Mouse (Mus musculus) cerebellum, postnatal 14 days (tissue): ENCODE results near the gene Eml3.
"Not testable (repeated sequence)": the region's sequence is repeated elsewhere in the genome, so short reads cannot be mapped to it uniquely, and the experiment has no call there.

Experiments
- DNase-seq, 2 experiments: peaks; one replicate each; pipeline ENCODE4 v3.0.0; 2021; ENCODE audit warnings: mixed read lengths in 2 of 2

Gene Eml3

DNA sequence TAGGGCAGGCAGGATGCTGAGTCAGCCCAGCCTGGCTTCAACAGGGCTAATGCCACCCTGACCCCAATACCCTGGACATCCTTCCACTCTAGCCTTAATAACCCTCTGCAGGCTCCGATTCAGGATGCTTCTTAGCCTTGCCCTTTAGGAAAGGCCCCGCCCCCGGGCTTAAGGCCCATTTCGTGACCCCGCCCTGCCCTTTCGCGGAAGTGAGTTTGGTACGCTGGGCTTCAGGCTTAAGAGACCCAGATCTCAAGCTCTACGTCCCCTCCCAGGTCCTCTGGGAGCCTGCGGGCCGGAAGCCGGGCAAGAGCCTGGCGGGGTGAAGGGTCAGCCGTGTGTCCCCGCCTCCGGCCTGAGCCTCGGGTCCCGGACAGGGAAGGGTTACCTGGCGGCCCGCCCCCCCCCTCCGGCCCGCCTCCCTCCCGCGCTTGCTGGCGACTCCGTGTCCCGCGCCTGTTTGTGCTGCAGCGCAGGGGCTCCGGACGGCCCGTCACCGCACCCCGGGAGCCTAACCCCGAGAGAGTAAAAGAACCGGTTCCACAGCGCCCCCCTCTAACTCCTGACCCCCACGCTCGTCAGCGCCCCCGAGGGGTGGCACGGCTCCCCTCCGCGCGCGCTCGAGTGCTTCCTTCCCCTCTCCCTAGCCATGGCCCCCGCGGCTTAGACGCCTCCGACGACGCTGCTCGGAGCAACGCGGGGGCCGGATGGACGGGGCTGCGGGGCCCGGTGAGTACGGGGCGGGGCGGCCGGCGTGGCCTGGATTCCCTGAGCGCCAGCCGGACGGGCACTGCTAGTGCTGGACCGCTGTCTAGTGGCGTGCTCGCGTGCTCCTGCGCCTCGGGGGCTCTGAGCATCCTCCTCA, at the start of gene Eml3, which contains the start of gene Rom1:
Eml3 (plus strand) TSS at position 329 of the 865 bp plus-strand sequence.
Rom1 (minus strand) TSS at position 133 of the 865 bp plus-strand sequence.
- DNase-seq, result peak; percentile 67 to 80

GRCm38 (mm10) chr19:8880311-8881033, 48.9 kb upstream of the Eml3 start, which contains the start of gene Uqcc3:
TSS of gene Uqcc3 (minus strand) at chr19:8880923.
- DNase-seq, result peak; percentile 91

DNA sequence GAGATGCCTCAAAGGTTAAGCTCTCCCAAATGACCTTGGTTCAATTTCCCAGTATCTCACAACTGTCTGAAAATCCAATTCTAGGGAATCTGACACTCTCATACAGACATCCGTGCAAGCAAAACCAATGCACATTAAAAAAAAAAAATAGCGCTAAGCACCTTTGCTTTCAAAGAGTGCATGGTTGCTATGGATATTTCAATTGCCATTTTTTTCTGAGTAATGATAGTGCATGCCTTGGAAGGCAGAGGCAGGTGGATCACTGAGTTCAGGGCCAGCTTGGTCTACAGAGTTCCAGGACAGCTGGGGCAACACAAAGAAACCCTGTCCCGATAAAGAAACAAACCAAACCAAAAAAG, 48.3 kb upstream of the Eml3 start:
- DNase-seq, result no peak

DNA sequence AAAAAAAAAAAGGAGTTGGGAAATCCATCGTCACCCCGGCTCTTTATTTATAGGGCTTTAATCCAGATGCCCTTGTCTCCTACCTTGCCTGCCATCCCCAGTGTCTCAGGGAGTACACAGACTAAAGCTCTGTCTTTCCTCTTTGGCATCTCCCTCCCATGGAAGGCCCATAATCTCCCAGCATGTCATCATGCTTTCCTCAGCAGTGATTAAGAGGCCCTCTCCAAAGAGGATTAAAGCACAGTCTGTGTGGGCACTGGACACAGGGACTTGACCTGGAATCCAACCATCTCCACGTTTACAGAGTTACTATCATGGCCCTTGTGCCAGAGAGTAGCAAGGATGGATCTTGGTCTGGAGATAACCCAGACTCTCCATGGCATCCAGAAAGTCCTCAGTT, 45.7 kb upstream of the Eml3 start, which contains the start of the genes Lbhd1 and Gm49403:
Lbhd1 (plus strand) TSS at position 117 of the 400 bp plus-strand sequence.
Gm49403 (plus strand) TSS at position 315 of the 400 bp plus-strand sequence.
- DNase-seq, result no peak

DNA sequence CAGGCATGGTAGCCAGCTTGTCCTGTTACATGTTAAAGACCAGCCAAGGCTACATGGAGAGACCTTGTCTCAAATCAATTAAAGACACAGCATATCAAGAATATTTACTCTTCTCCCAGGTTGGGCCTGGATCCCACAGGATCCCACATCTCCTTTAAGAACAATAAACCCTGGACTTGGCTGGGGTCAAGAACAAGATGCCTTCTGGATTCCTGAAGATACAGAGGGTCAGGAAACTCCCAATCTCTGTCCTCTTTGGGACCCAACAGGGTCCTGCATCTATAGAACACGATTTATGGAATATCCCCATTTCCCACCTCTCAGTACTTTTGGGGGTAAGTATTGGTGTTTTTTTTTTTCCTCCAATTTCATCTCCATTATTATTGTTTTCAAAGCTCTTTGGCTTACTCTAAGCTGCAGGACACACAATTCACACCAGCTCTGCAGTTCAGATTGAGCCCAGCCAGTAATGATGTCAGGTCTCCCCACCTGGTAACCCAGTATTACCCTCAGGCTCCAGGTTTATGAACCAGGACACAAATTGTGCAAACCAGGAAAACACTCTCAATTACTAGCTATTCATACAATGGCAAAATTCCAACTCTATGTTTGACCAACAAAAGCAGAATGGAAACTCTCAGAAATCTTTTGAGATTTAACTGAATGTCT, 42.3 kb upstream of the Eml3 start:
- DNase-seq, result no peak

- DNase-seq, result no peak
Observed at GRCm38 (mm10) chr19:8887585-8888463, 41.5 kb upstream of the Eml3 start.

DNA sequence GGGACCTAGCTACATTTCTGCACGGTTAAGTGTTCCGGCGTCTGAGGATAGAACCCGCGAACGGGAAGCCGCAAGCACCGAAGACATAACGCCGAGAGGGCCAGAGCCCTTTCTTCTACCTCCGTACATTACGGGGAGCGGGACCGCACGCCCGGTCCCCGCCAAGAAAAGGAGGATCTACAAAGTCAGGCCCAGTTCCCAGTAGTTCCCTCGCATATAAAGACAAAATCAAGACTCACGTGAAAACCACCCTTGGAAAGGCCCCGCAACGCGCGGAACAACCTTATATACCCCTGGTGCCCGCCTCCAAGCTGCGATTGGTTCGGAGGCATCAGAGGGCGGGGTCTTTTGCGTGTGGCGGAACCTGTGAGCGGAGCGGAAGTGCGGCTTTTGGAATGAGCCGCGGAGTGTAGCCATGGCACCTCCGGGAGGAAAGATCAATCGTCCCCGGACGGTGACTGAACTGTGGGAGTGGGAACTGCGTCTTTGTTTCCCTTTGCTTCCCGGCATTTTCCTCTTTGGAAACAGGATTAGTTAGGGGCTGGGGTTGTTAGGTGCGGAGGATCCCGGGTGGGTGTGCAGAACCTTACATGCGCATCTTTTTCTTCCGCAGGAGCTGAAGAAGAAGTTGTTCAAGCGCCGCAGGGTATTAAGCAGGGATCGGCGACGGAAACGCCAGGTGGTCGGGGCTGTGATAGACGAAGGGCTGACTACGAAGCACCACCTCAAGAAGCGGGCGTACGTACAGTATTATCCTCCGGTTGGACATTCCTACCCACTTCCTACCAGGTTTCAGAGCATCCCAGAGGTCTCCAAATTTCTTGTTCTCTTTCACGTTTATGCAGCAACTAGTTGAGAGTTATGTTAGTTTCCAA, 40.6 kb upstream of the Eml3 start, which contains the start of the genes 1810009A15Rik and Gm49416:
1810009A15Rik (plus strand) TSS at position 343 of the 875 bp plus-strand sequence.
Gm49416 (plus strand) TSS at position 416 of the 875 bp plus-strand sequence.
- DNase-seq, result peak; percentile 96 to 97

GRCm38 (mm10) chr19:8892829-8893766, 36.3 kb upstream of the Eml3 start, which contains the start of gene Ints5:
TSS of gene Ints5 (plus strand) at chr19:8893005.
- DNase-seq, result peak; percentile 90

DNA sequence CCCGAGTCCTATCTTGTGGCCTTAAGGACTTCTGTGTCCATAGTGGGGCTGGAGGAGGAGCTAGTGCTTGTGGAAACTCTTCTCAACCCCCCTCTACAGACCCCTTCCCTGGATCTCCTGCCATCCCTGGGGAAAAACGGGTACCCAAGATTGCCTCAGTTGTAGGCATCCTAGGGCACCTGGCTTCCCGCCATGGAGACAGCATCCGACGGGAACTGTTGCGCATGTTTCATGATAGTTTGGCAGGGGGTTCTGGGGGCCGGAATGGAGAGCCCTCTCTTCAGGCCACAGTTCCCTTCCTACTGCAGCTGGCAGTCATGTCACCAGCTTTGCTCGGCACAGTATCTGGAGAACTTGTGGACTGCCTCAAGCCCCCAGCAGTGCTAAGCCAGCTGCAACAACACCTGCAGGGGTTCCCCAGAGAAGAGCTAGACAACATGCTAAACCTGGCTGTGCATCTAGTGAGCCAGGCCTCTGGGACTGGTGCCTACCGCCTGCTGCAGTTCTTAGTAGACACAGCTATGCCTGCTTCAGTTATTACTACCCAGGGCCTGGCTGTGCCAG, 33.9 kb upstream of the Eml3 start:
- DNase-seq, result peak in 1 of 2 experiments; percentile 41

DNA sequence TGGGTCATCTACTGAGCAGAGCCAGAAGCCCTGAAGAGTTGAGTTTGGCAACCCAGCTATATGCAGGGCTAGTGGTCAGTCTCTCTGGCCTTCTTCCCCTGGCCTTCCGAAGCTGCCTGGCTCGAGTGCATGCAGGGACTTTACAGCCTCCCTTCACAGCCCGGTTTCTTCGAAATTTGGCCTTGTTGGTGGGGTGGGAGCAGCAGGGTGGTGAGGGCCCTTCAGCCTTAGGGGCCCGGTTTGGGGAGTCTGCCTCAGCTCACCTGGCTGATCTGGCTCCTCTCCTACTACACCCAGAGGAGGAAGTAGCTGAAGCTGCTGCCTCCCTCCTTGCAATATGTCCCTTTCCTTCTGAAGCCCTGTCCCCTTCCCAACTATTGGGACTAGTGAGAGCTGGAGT, 33.1 kb upstream of the Eml3 start:
- not testable (repeated sequence) for DNase-seq

DNA sequence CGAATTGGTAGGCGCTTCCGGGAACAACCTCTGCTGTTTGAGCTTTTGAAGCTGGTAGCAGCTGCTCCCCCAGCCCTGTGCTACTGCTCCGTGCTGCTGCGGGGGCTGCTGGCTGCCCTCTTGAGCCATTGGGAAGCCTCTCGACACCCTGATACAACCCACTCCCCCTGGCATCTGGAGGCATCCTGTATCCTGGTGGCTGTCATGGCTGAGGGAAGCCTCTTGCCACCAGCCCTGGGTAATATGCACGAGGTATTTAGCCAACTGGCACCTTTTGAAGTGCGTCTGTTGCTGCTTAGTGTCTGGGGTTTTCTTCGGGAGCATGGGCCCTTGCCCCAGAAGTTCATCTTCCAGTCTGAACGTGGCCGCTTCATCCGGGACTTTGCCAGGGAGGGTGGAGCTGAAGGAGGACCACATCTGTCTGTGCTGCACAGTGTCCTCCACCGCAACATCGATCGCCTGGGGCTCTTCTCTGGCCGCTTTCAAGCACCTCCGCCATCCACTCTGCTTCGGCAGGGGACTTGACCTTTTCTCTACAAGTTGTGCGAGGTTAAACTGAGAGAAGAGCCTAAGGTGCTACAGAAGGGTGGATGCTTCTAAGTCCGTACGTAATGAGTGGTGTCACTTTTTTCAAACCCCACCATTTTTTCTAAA, 32.0 kb upstream of the Eml3 start:
- peak; percentile 56 to 64 for DNase-seq

GRCm38 (mm10) chr19:8897865-8898495, 31.4 kb upstream of the Eml3 start, which contains the start of gene Ganab:
TSS of gene Ganab (plus strand) at chr19:8898071.
- peak; percentile 94 to 95 for DNase-seq

GRCm38 (mm10) chr19:8898576-8898975, 30.8 kb upstream of the Eml3 start:
- no peak for DNase-seq

GRCm38 (mm10) chr19:8899079-8899478, 30.3 kb upstream of the Eml3 start:
- peak in 1 of 2 experiments; percentile 42 for DNase-seq

GRCm38 (mm10) chr19:8903412-8903811, 25.9 kb upstream of the Eml3 start:
- no peak for DNase-seq

- no peak for DNase-seq
Observed at GRCm38 (mm10) chr19:8908531-8908930, 20.8 kb upstream of the Eml3 start.

DNA sequence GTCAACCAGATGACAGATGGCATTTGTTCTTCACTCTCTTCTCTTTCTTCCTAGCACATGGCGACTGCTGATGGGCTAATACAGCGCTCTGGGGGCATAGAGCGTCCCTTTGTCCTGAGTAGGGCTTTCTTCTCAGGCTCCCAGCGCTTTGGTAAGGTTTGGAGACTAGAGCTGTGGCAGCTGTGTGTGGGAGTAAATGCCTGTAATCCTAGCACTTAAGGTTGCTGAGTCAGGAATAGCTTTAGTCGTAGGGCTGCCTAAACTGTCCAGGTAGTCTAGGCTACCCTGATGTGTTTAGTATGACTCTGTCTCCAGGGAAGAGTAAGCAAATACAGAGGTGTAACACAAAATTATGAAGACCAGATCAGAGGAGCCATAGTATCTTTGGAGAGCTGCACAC, 17.5 kb upstream of the Eml3 start:
- no peak for DNase-seq

GRCm38 (mm10) chr19:8914212-8914611, 15.1 kb upstream of the Eml3 start:
- no peak for DNase-seq
